Mouse (Mus musculus) lung, postnatal 0 days (tissue): ENCODE measurements around the gene Adk.

ENCODE experiments used
- CTCF ChIP-seq: IDR thresholded peaks from 2 replicates; pipeline ENCODE4 v1.5.1; 2016; ENCODE audit warnings: antibody characterized with exemption, mild to moderate bottlenecking
- EP300 ChIP-seq: IDR thresholded peaks from 2 replicates; pipeline ENCODE4 v1.6.1; 2016; ENCODE audit warnings: antibody characterized with exemption, mild to moderate bottlenecking, control low read depth

GRCm38 (mm10) chr14:21406946-21407345 lies 354.6 kb downstream of the Adk start:
- TF ChIP-seq EP300: no peak
- TF ChIP-seq CTCF: no peak
